Mouse (Mus musculus): ENCODE measurements at regions not wholly inside any gene's neighbourhood (a gene's known extent, or its start where the extent isn't known, plus 50 kb on each side); places are given as distances from the start of the nearest gene placed in this dataset.

- WGBS = 76% methylated on average over 3 of the region's 3 CpGs
- H3K4me3 ChIP-seq (replicated peaks) = no peak overlapping the region
- no peaks in the 10 kb centered on the region for H3K27me3 ChIP-seq
- no peak overlapping the region for H3K9ac ChIP-seq
- no peaks in the 10 kb centered on the region for H3K9me3 ChIP-seq (replicated peaks)
- no peaks in the 10 kb centered on the region for H3K36me3 ChIP-seq
- H3K27ac ChIP-seq (replicated peaks) = no peak overlapping the region
- 0 out of 2 replicates have a peak, but pooled peaks cover 3% of the 10 kb centered on the region for H3K4me1 ChIP-seq
- ATAC-seq (ENCODE audit: insufficient number of reproducible peaks, low FRiP score, low TSS enrichment, low read depth) = no peak
- H3K4me2 ChIP-seq (replicated peaks) = no peak overlapping the region
Observed at GRCm38 (mm10) chr15:61142851-61143250, 220.0 kb upstream of the A1bg start.

- no peak overlapping the region for H3K27ac ChIP-seq (replicated peaks)
- no peaks in the 10 kb centered on the region for H3K27me3 ChIP-seq
- peaks cover 7% of the 10 kb centered on the region; the same call in 1 of the 2 replicates for H3K4me1 ChIP-seq
- H3K9ac ChIP-seq = no peak overlapping the region
- no peak overlapping the region for H3K4me3 ChIP-seq (replicated peaks)
- no peaks in the 10 kb centered on the region for H3K9me3 ChIP-seq (replicated peaks)
- 58% methylated on average over 5 of the region's 5 CpGs for WGBS
- H3K4me2 ChIP-seq (replicated peaks) = no peak overlapping the region
- H3K36me3 ChIP-seq = no peaks in the 10 kb centered on the region
- no peak for ATAC-seq (ENCODE audit: insufficient number of reproducible peaks, low FRiP score, low TSS enrichment, low read depth)
Observed at GRCm38 (mm10) chr15:61139151-61139550, 216.3 kb upstream of the A1bg start.

DNA sequence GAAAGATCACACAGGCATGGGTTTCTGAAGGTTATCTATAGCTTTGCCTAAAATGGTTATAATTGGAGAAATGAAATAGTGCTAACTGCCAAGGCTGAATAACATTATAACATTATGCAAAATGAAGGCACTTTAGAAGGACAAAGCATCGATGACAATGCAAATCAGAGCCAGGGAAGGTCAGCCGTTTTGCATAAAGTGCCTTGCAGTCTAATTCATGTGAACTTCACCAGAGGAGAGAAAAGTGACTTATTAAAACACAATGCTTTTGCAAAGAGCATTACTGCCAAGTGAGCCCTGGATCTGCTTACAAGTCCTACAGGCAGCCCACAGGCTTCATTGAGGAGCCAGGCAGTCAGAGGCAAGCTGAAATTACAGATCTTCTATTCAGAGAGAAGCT lies 214.0 kb upstream of the A1bg start:
- no peaks in the 10 kb centered on the region for H3K36me3 ChIP-seq
- no peak overlapping the region for H3K9ac ChIP-seq
- no peak overlapping the region for H3K4me2 ChIP-seq (replicated peaks)
- H3K9me3 ChIP-seq (replicated peaks) = no peaks in the 10 kb centered on the region
- 68% methylated on average over 2 of the region's 2 CpGs for WGBS
- peaks cover 7% of the 10 kb centered on the region; the same call in 1 of the 2 replicates for H3K4me1 ChIP-seq
- no peak overlapping the region for H3K27ac ChIP-seq (replicated peaks)
- no peak for ATAC-seq (ENCODE audit: insufficient number of reproducible peaks, low FRiP score, low TSS enrichment, low read depth)
- no peaks in the 10 kb centered on the region for H3K27me3 ChIP-seq
- no peak overlapping the region for H3K4me3 ChIP-seq (replicated peaks)

- ATAC-seq (ENCODE audit: insufficient number of reproducible peaks, low FRiP score, low TSS enrichment, low read depth) = no peak
- no peak overlapping the region for H3K9ac ChIP-seq
- no peak overlapping the region for H3K27ac ChIP-seq (replicated peaks)
- H3K4me3 ChIP-seq (replicated peaks) = no peak overlapping the region
- WGBS = 70% methylated on average over 1 of the region's 1 CpGs
- H3K4me1 ChIP-seq = peaks cover 3% of the 10 kb centered on the region; the same call in 1 of the 2 replicates
- H3K9me3 ChIP-seq (replicated peaks) = no peaks in the 10 kb centered on the region
- H3K36me3 ChIP-seq = no peaks in the 10 kb centered on the region
- H3K27me3 ChIP-seq = no peaks in the 10 kb centered on the region
- H3K4me2 ChIP-seq (replicated peaks) = no peak overlapping the region
Observed at GRCm38 (mm10) chr15:61133316-61133715, 210.5 kb upstream of the A1bg start.

DNA sequence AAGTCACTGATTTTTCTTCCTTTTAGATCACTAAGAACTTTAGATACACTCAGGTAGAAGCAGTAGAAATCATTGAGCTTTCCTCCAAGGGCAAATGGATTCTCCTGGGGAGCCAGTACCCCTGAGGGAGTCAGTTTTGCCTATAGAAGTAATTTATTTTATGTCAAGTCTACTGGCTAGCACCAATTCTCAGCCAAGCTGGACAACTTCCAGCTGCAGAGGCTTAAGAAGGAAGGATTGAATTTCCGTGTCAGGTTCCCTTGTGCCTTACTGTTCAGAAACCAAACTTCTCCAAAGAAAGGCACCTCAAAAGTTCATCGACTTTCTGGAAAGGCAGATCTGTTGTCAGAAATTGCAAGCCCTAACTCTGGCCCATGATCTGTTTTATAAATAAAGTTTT lies 205.2 kb upstream of the A1bg start:
- ATAC-seq (ENCODE audit: insufficient number of reproducible peaks, low FRiP score, low TSS enrichment, low read depth) = no peak
- Histone ChIP-seq H3K9me3 (replicated peaks) (no peaks in the 10 kb centered on the region), H3K27ac (replicated peaks) (no peak overlapping the region), H3K4me3 (replicated peaks) (no peak overlapping the region), H3K9ac (no peak overlapping the region), H3K4me1 (no peaks in the 10 kb centered on the region), H3K27me3 (no peaks in the 10 kb centered on the region), H3K4me2 (replicated peaks) (no peak overlapping the region), H3K36me3 (no peaks in the 10 kb centered on the region)
- 59% methylated on average over 2 of the region's 2 CpGs for WGBS

DNA sequence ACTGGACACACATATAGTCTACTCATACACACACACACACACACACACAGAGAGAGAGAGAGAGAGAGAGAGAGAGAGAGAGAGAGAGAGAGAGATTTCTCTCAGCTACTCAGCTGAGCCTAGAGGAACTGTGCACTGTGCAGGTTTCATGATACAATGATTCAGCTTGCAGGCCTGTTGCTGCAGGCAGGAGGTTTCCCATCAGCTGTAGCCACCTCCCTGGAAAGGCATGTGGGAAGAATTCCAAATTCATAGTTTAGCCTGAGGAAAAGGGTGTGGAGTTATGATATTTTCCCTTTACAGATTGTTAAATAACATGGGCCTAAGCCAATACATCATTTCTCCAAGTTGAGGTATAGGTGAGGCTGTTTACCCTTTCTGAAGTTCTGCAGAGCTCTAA lies 204.3 kb upstream of the A1bg start:
- Histone ChIP-seq H3K4me2 (replicated peaks) (no peak overlapping the region), H3K4me1 (no peaks in the 10 kb centered on the region), H3K27me3 (no peaks in the 10 kb centered on the region), H3K36me3 (no peaks in the 10 kb centered on the region), H3K27ac (replicated peaks) (no peak overlapping the region), H3K4me3 (replicated peaks) (no peak overlapping the region), H3K9ac (no peak overlapping the region), H3K9me3 (replicated peaks) (no peaks in the 10 kb centered on the region)
- ATAC-seq (ENCODE audit: insufficient number of reproducible peaks, low FRiP score, low TSS enrichment, low read depth) = no peak

GRCm38 (mm10) chr15:61116912-61117311 lies 194.1 kb upstream of the A1bg start:
- H3K4me3 ChIP-seq (replicated peaks) = no peak overlapping the region
- no peaks in the 10 kb centered on the region for H3K36me3 ChIP-seq
- no peak overlapping the region for H3K9ac ChIP-seq
- H3K9me3 ChIP-seq (replicated peaks) = no peaks in the 10 kb centered on the region
- no peaks in the 10 kb centered on the region for H3K27me3 ChIP-seq
- no peak overlapping the region for H3K4me2 ChIP-seq (replicated peaks)
- no peaks in the 10 kb centered on the region for H3K4me1 ChIP-seq
- WGBS = 42% methylated on average over 1 of the region's 1 CpGs
- no peak for ATAC-seq (ENCODE audit: insufficient number of reproducible peaks, low FRiP score, low TSS enrichment, low read depth)
- H3K27ac ChIP-seq (replicated peaks) = no peak overlapping the region

- H3K36me3 ChIP-seq = no peaks in the 10 kb centered on the region
- H3K4me2 ChIP-seq (replicated peaks) = no peak overlapping the region
- peaks cover 11% of the 10 kb centered on the region; the same call in 1 of the 2 replicates for H3K4me1 ChIP-seq
- WGBS = 6% methylated on average over 4 of the region's 4 CpGs
- H3K9me3 ChIP-seq (replicated peaks) = no peaks in the 10 kb centered on the region
- H3K9ac ChIP-seq = no peak overlapping the region
- H3K27ac ChIP-seq (replicated peaks) = peak overlapping the region; percentile 35; the same call in 1 of the 2 replicates
- ATAC-seq (ENCODE audit: insufficient number of reproducible peaks, low FRiP score, low TSS enrichment, low read depth) = no peak
- H3K27me3 ChIP-seq = no peaks in the 10 kb centered on the region
- no peak overlapping the region for H3K4me3 ChIP-seq (replicated peaks)
Observed at GRCm38 (mm10) chr15:61109429-61110128, 186.8 kb upstream of the A1bg start.

DNA sequence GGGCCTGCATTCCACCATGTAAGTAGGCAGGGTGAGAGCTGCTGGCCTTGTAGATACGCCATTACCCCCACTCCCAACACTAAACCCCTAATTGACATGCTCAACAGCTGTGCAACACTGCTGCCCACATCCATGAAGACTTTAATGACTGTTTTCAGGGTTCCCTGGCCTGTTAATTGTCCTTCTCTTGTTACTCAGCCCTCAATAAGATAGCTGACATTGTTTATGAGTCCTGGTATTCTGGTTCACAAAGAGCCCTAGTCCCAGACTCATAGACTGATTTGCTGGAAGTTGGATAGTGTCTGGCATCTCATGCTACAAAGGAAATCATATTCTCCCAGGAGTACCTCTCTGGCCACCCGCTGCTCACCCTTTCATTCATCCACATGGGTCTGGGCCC lies 186.1 kb upstream of the A1bg start:
- peak overlapping the region; percentile 35; the same call in 1 of the 2 replicates for H3K27ac ChIP-seq (replicated peaks)
- no peaks in the 10 kb centered on the region for H3K27me3 ChIP-seq
- WGBS = 38% methylated on average over 2 of the region's 2 CpGs

DNA sequence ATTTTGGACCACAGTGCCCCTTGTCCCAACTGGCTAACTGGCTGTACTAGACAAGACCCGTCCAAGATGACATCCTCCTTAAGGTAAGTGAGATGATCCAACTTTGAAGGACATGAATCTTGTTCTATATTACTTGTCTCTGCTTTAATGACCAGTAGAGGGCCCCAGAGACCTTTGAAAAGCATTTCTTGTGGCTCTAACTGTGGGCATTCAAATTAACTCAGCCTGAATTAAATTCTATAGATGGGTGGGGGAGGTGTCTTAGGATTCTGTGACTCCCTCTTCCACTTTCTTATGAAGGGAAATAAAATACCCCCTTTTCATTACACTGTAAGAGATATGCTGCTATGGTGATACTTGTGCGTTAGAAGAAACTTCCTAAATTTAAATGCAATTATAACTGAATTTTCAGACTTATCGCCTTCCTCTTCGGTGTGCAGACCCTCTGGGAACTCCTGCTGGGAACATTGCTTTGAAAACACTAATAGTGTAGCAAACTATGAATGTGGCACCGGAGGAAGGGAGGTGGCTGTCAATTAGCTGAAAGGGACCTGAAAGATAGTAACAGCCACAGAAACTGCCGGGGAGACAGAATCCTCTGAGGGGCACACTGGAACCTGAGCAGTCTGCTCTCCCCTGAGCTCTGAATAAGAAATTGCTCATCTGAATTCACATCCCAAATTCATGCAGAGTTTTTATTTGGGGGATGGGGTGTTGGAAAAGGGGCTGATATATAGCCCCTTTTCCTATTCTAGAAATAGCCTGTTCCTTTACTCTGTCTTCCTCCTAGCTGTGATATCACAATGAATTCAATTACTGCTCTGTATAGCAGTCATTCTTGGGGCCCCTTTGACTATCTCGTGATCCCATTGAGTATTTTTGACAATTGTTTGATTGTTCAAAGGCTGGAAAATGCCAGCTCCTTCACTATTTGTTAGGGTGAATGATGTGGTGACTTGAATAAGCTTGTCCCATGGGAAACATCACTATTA lies 179.9 kb upstream of the A1bg start:
- no peak overlapping the region for H3K4me3 ChIP-seq (replicated peaks)
- H3K27me3 ChIP-seq = no peaks in the 10 kb centered on the region
- H3K9me3 ChIP-seq (replicated peaks) = no peaks in the 10 kb centered on the region
- no peak overlapping the region for H3K9ac ChIP-seq
- 0 out of 2 replicates have a peak, but pooled peaks cover 3% of the 10 kb centered on the region for H3K4me1 ChIP-seq
- no peak overlapping the region for H3K4me2 ChIP-seq (replicated peaks)
- 27% methylated on average over 7 of the region's 7 CpGs for WGBS
- no peak overlapping the region for H3K27ac ChIP-seq (replicated peaks)
- ATAC-seq (ENCODE audit: insufficient number of reproducible peaks, low FRiP score, low TSS enrichment, low read depth) = no peak
- H3K36me3 ChIP-seq = no peaks in the 10 kb centered on the region

More for the DNA sequence above, 186.1 kb upstream of the A1bg start:
- Histone ChIP-seq H3K4me2 (replicated peaks) (no peak overlapping the region), H3K4me1 (peaks cover 11% of the 10 kb centered on the region; the same call in 1 of the 2 replicates), H3K9ac (no peak overlapping the region), H3K9me3 (replicated peaks) (no peaks in the 10 kb centered on the region), H3K36me3 (no peaks in the 10 kb centered on the region), H3K4me3 (replicated peaks) (no peak overlapping the region)
- ATAC-seq (ENCODE audit: insufficient number of reproducible peaks, low FRiP score, low TSS enrichment, low read depth) = peak; percentile 60

DNA sequence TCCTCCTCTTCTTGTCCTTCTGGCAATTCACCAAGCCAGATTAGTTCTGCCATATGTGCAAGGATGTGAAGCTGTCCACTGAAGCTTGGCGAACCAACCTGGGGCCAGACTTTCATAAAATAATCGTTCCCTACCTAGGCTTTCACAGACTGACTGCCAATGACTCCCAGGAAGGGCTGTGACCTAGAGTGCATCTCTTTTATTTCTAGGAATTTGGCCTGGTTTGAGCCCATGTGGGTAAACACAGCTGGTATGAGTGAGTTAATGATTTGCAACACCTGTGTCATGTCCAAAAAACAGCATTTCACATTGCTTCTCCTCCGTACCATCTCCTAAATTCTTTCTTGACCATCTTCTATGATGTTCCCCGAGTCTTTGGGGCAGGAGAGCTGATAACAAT lies 178.0 kb upstream of the A1bg start:
- Histone ChIP-seq H3K4me2 (replicated peaks) (no peak overlapping the region), H3K4me3 (replicated peaks) (no peak overlapping the region), H3K9me3 (replicated peaks) (no peaks in the 10 kb centered on the region), H3K4me1 (0 out of 2 replicates have a peak, but pooled peaks cover 3% of the 10 kb centered on the region), H3K27me3 (no peaks in the 10 kb centered on the region), H3K9ac (no peak overlapping the region), H3K36me3 (no peaks in the 10 kb centered on the region), H3K27ac (replicated peaks) (no peak overlapping the region)
- no peak for ATAC-seq (ENCODE audit: insufficient number of reproducible peaks, low FRiP score, low TSS enrichment, low read depth)
- WGBS = 69% methylated on average over 4 of the region's 4 CpGs
